Mouse (Mus musculus): ENCODE measurements around the gene Mfsd12. TPM values are rescaled to one million over a fixed set of nuclear protein-coding genes. Genes with fewer than 3 reads are reported as not detected.

The Mfsd12 gene
- polyA plus RNA-seq, 1 experiment: 14.3 TPM

- H3K4me3 ChIP-seq (replicated peaks; ENCODE audit: control insufficient read depth, low read depth, low read length): no peak overlapping the region
- TF ChIP-seq POLR2A (IDR thresholded peaks at IDR 0.05; ENCODE audit: borderline replicate concordance, control insufficient read depth, low read depth, low read length) (no peak), CTCF (IDR thresholded peaks at IDR 0.05; ENCODE audit: control insufficient read depth, insufficient read depth, low read length) (no peak)
- H3K27ac ChIP-seq (ENCODE audit: control insufficient read depth, insufficient read depth, low read depth, low read length, poor library complexity): no peak overlapping the region
- peaks cover 1% of the 10 kb centered on the region; the same call in 1 of the 2 replicates for H3K4me1 ChIP-seq (ENCODE audit: control insufficient read depth, insufficient read depth, low read length)
- WGBS: 78% methylated on average over 13 of the region's 13 CpGs
These were observed 38.5 kb upstream of the Mfsd12 start for GRCm38 (mm10) chr10:81318589-81319329.

GRCm38 (mm10) chr10:81319330-81319699, 38.0 kb upstream of the Mfsd12 start:
- TF ChIP-seq CTCF (IDR thresholded peaks at IDR 0.05; ENCODE audit: control insufficient read depth, insufficient read depth, low read length): no peak
- TF ChIP-seq POLR2A (IDR thresholded peaks at IDR 0.05; ENCODE audit: borderline replicate concordance, control insufficient read depth, low read depth, low read length): no peak
- H3K4me1 ChIP-seq (ENCODE audit: control insufficient read depth, insufficient read depth, low read length): peaks cover 1% of the 10 kb centered on the region; the same call in 1 of the 2 replicates
- 31% methylated on average over 8 of the region's 8 CpGs for WGBS
- 0 out of 2 replicates have a peak overlapping the region, but pooled peaks have one; percentile 15 for H3K27ac ChIP-seq (ENCODE audit: control insufficient read depth, insufficient read depth, low read depth, low read length, poor library complexity)
- H3K4me3 ChIP-seq (replicated peaks; ENCODE audit: control insufficient read depth, low read depth, low read length): no peak overlapping the region

- TF ChIP-seq POLR2A (IDR thresholded peaks at IDR 0.05; ENCODE audit: borderline replicate concordance, control insufficient read depth, low read depth, low read length): no peak
- under 1% methylated on average over 38 of the region's 38 CpGs for WGBS
- Histone ChIP-seq H3K4me3 (replicated peaks; ENCODE audit: control insufficient read depth, low read depth, low read length) (peak overlapping the region; percentile 81), H3K4me1 (ENCODE audit: control insufficient read depth, insufficient read depth, low read length) (peaks cover 1% of the 10 kb centered on the region; the same call in 1 of the 2 replicates), H3K27ac (ENCODE audit: control insufficient read depth, insufficient read depth, low read depth, low read length, poor library complexity) (peak overlapping the region; percentile 89)
These were observed 37.3 kb upstream of the Mfsd12 start for GRCm38 (mm10) chr10:81319741-81320549.

- peak; percentile 13; the same call in 1 of the 2 replicates for TF ChIP-seq CTCF (IDR thresholded peaks at IDR 0.05; ENCODE audit: control insufficient read depth, insufficient read depth, low read length)
- TF ChIP-seq POLR2A (IDR thresholded peaks at IDR 0.05; ENCODE audit: borderline replicate concordance, control insufficient read depth, low read depth, low read length): peak; percentile 68
- peaks cover 1% of the 10 kb centered on the region; the same call in 1 of the 2 replicates for H3K4me1 ChIP-seq (ENCODE audit: control insufficient read depth, insufficient read depth, low read length)
- peak within 1 kb of the TSS; percentile 95 for H3K27ac ChIP-seq (ENCODE audit: control insufficient read depth, insufficient read depth, low read depth, low read length, poor library complexity)
- peak within 1 kb of the TSS; percentile 82 for H3K4me3 ChIP-seq (replicated peaks; ENCODE audit: control insufficient read depth, low read depth, low read length)
- WGBS: under 1% methylated on average over 68 of the region's 68 CpGs
These were observed 36.5 kb upstream of the Mfsd12 start, which contains the start of gene Cactin for GRCm38 (mm10) chr10:81320550-81321347. Gene Cactin (plus strand): TSS chr10:81321103.

- Histone ChIP-seq H3K27ac (ENCODE audit: control insufficient read depth, insufficient read depth, low read depth, low read length, poor library complexity) (peak overlapping the region; percentile 95), H3K4me1 (ENCODE audit: control insufficient read depth, insufficient read depth, low read length) (peaks cover 1% of the 10 kb centered on the region; the same call in 1 of the 2 replicates), H3K4me3 (replicated peaks; ENCODE audit: control insufficient read depth, low read depth, low read length) (peak overlapping the region; percentile 82)
- 2% methylated on average over 20 of the region's 20 CpGs for WGBS
- TF ChIP-seq CTCF (IDR thresholded peaks at IDR 0.05; ENCODE audit: control insufficient read depth, insufficient read depth, low read length): no peak
- no peak for TF ChIP-seq POLR2A (IDR thresholded peaks at IDR 0.05; ENCODE audit: borderline replicate concordance, control insufficient read depth, low read depth, low read length)
These were observed 35.9 kb upstream of the Mfsd12 start for GRCm38 (mm10) chr10:81321436-81321835.

GRCm38 (mm10) chr10:81322444-81322843, 34.8 kb upstream of the Mfsd12 start:
- no peak for TF ChIP-seq CTCF (IDR thresholded peaks at IDR 0.05; ENCODE audit: control insufficient read depth, insufficient read depth, low read length)
- H3K27ac ChIP-seq (ENCODE audit: control insufficient read depth, insufficient read depth, low read depth, low read length, poor library complexity): no peak overlapping the region
- peaks cover 1% of the 10 kb centered on the region; the same call in 1 of the 2 replicates for H3K4me1 ChIP-seq (ENCODE audit: control insufficient read depth, insufficient read depth, low read length)
- peak overlapping the region; percentile 26 for H3K4me3 ChIP-seq (replicated peaks; ENCODE audit: control insufficient read depth, low read depth, low read length)
- whole genome bisulfite sequencing: 93% methylated on average over 27 of the region's 27 CpGs

GRCm38 (mm10) chr10:81323141-81323775, 34.0 kb upstream of the Mfsd12 start:
- TF ChIP-seq POLR2A (IDR thresholded peaks at IDR 0.05; ENCODE audit: borderline replicate concordance, control insufficient read depth, low read depth, low read length) (no peak), CTCF (IDR thresholded peaks at IDR 0.05; ENCODE audit: control insufficient read depth, insufficient read depth, low read length) (no peak)
- H3K4me3 ChIP-seq (replicated peaks; ENCODE audit: control insufficient read depth, low read depth, low read length): no peak overlapping the region
- 92% methylated on average over 23 of the region's 23 CpGs for WGBS
- no peak overlapping the region for H3K27ac ChIP-seq (ENCODE audit: control insufficient read depth, insufficient read depth, low read depth, low read length, poor library complexity)
- H3K4me1 ChIP-seq (ENCODE audit: control insufficient read depth, insufficient read depth, low read length): peaks cover 1% of the 10 kb centered on the region; the same call in 1 of the 2 replicates

All from bone marrow, adult 2 months (tissue).